Mouse (Mus musculus) intestine, embryonic 14.5 days (tissue): Measurements from ENCODE around the gene Ppp1r10. TPM values are rescaled to one million over a fixed set of nuclear protein-coding genes. Genes with fewer than 3 reads are reported as not detected.

Experiments used
- ATAC-seq: fragments of 200-750 bp; cut with Nextera tagmentation; replicated peaks from 2 replicates; pipeline ENCODE4 v1.8.0; 2017; ENCODE audit warnings: low read depth, moderate number of reproducible peaks, moderate TSS enrichment, moderate library complexity; ENCODE audit not compliant: low FRiP score, low TSS enrichment
- DNase-seq: peaks from one replicate; pipeline ENCODE4 v3.0.0-alpha.2; 2018; ENCODE audit warnings: low spot score
- H3K27ac ChIP-seq: fragments of 300-500 bp; sonication (generic); 2 replicates; pipeline ENCODE4 v1.5.1; 2014; ENCODE audit warnings: low read depth, mild to moderate bottlenecking, control low read depth
- H3K27me3 ChIP-seq: fragments of 300-500 bp; sonication (generic); replicated peaks from 2 replicates; pipeline ENCODE4 v1.6.1; 2014; ENCODE audit warnings: low read length, control low read depth; ENCODE audit not compliant: control insufficient read depth, insufficient read depth
- H3K36me3 ChIP-seq: fragments of 300-500 bp; sonication (generic); 2 replicates; pipeline ENCODE4 v1.6.1; 2014; ENCODE audit warnings: low read length, control low read depth; ENCODE audit not compliant: control insufficient read depth, insufficient read depth
- H3K4me1 ChIP-seq: fragments of 300-500 bp; sonication (generic); replicated peaks from 2 replicates; pipeline ENCODE4 v1.6.1; 2014; ENCODE audit warnings: low read length, control low read depth, mixed read lengths; ENCODE audit not compliant: control insufficient read depth, insufficient read depth
- H3K4me2 ChIP-seq: fragments of 300-500 bp; sonication (generic); 2 replicates; pipeline ENCODE4 v1.6.1; 2014; ENCODE audit warnings: low read length
- H3K4me3 ChIP-seq: fragments of 300-500 bp; sonication (generic); 2 replicates; pipeline ENCODE4 v1.5.1; 2014; ENCODE audit warnings: low read depth, low read length, control low read depth, mixed read lengths
- H3K9ac ChIP-seq: fragments of 300-500 bp; sonication (generic); 2 replicates; pipeline ENCODE4 v1.6.1; 2014; ENCODE audit warnings: mild to moderate bottlenecking, low read length
- H3K9me3 ChIP-seq: fragments of 300-500 bp; sonication (generic); 2 replicates; pipeline ENCODE4 v1.6.1; 2016; ENCODE audit warnings: low read length, control low read depth; ENCODE audit not compliant: control insufficient read depth
- WGBS: fragments of 180-500 bp; shearing (Covaris S2); extraction: QIAGEN DNeasy Blood & Tissue Kit; methylation state at CpG from one replicate; pipeline ENCODE4 v1.1.7; 2014; 5-methylcytosine and 5-hydroxymethylcytosine counted together
- polyA plus RNA-seq: library from polyadenylated mRNA; unstranded; fragments of >200 nt; fragmentation: Nextera tagmentation; extraction: Ambion mirVana; gene quantifications from 2 replicates; pipeline ENCODE4 v1.2.1, GENCODE M21; 2014

The Ppp1r10 gene
- polyA plus RNA-seq, 1 experiment from 2014 or later: 33.8 TPM

DNA sequence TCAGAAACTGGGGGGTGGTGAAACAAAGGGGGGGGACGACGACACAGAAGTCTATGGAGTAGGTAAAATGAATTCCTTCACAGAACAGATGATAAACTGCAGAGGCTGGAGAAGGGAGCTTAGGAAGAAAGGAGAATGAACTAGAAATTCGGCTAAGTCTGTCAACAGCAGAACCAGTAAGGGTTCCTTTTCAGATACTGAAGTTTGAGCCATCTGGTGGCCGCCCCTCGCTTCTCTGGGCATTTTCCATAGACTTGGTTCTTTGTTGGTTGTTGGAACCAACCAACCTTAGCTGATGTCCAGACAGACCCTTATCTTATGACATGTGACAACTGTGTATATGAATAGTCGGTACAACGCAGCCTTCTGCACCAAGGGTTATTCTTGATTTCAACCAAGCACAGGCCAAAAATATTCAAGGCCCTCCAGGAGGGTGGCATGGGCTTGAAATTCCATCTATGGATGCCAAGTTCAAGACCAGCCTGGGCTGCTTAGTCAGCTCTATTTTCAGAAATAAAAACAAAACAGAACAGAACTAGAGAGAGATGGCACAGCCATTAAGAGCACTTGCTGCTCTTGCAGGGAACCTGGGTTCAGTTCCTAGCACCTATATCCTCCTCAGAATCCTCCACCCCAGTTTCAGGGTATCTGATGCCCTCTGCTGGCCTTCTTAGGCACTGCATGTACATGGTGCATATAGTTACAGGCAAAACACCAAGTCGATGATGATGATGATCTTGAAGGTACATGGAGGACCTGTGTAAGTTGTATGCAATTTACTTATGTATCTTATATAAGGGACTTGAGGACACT is 45.1 kb upstream of the Ppp1r10 start:
- H3K36me3 ChIP-seq: peaks cover 28% of the 10 kb centered on the region

DNA sequence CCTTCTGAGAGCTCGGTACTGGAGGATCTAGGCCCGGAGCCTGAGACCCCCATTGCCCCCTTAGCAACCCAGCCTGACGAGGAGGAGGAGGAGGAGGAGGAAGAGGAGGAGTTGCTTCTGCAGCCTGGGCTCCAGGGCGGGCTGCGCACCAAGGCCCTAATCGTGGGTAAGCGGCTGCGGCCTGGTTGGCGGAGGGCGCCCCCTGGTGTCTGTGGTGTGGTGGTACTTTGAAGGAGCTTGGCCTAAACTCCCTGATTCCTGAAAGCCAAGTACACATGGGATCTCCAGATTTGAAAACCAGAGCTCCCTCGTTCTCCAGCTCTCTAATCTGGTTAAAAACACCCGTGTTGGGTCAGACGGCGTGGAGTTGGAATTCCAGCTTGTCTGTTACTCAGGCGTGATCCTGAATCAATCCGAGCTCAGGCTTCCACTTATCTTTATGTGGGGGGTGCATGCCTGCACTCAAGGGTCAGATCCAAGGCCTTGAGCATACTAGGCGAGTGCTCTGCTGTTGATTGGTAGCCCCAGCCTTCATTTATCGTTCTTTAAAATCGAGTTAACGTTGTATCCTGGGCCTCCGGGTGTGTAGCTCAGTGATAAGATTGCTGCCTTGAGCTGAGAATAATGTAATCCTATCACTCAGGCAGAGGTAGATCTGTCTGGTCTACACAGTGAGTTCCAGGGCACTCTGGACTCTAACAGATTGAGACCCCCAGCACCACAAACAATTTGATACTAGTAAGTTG is 42.3 kb upstream of the Ppp1r10 start:
- no peaks in the 10 kb centered on the region for H3K27me3 ChIP-seq
- H3K9ac ChIP-seq: no peak overlapping the region
- H3K4me1 ChIP-seq: peaks cover 25% of the 10 kb centered on the region
- peak overlapping the region; percentile 13; the same call in 1 of the 2 replicates for H3K4me2 ChIP-seq
- ATAC-seq (0 out of 2 replicates have a peak, but pooled peaks have one; percentile 30), DNase-seq (peak; percentile 94)
- no peak overlapping the region for H3K4me3 ChIP-seq
- H3K36me3 ChIP-seq: peaks cover 35% of the 10 kb centered on the region
- H3K9me3 ChIP-seq: 0 out of 2 replicates have a peak, but pooled peaks cover 5% of the 10 kb centered on the region
- H3K27ac ChIP-seq: no peak overlapping the region
- WGBS: 31% methylated on average over 21 of the region's 21 CpGs

More for the DNA sequence above, 45.1 kb upstream of the Ppp1r10 start:
- DNase-seq (no peak), ATAC-seq (no peak)
- WGBS: 72% methylated on average over 8 of the region's 8 CpGs
- Histone ChIP-seq H3K4me1 (peaks cover 44% of the 10 kb centered on the region), H3K9me3 (0 out of 2 replicates have a peak, but pooled peaks cover 5% of the 10 kb centered on the region), H3K27ac (peak overlapping the region; percentile 77), H3K27me3 (no peaks in the 10 kb centered on the region), H3K4me2 (peak overlapping the region; percentile 92), H3K9ac (no peak overlapping the region), H3K4me3 (peak overlapping the region; percentile 68)

DNA sequence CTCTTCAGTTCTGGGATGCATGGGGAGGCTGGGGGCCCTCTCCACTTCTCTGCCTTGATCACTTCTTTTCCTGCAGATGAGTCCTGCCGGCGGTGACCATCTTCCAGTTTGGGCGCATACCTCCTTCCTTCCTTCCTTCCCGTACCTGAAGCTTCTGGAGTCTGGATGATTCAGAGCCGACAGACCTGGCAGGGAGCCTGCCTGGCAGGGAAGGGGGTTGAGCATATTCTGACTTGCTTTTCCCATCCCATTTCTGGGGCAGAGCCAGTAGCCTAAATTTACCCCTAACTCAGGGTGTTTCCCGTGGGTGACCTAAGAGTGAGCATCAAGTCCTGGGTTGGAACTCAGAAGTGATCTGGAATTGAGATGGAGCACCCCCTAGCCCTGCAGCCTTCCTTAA is 41.5 kb upstream of the Ppp1r10 start:
- Histone ChIP-seq H3K4me3 (no peak overlapping the region), H3K4me1 (peaks cover 18% of the 10 kb centered on the region), H3K27me3 (no peaks in the 10 kb centered on the region), H3K36me3 (peaks cover 35% of the 10 kb centered on the region), H3K27ac (no peak overlapping the region), H3K9ac (no peak overlapping the region), H3K9me3 (0 out of 2 replicates have a peak, but pooled peaks cover 5% of the 10 kb centered on the region), H3K4me2 (no peak overlapping the region)
- 94% methylated on average over 6 of the region's 6 CpGs for WGBS
- ATAC-seq: no peak
- no peak for DNase-seq

DNA sequence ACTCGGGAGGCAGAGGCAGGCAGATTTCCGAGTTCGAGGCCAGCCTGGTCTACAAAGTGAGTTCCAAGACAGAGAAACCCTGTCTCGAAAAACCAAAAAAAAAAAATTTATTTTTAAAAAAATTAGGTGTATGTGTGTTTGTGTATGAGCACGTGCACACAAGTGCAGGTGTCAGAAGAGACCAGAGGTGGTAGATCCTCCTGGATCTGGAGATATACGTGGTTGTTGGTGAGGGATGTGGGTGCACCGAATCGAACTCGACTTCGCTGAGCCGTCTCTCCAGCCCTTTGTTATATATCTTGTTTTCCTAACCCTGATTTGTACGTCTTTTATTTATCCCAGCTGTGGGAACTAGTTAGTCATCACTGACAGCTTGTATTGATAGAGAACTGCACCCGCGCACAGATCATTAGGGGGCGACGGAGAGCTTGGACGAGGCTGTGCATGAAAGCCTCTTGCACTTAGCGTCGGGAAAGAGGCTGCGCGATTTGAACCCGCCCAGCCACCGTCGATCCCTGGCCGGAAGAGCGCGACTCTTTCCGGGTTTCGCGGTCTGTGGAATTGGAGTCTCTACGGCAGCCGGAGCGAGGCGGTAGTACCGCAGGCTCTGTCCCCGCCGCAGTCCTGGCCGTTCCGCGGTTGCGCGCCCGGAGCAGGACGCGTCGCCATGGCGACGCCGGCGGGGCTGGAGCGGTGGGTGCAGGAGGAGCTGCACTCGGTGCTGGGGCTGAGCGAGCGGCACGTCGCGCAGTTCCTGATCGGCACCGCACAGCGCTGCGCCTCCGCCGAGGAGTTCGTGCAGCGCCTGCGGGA is 36.8 kb upstream of the Ppp1r10 start, which contains the start of gene Dhx16:
TSS of gene Dhx16 (plus strand) at position 575 of the 813 bp plus-strand sequence.
- Histone ChIP-seq H3K27ac (no peak within 1 kb of the TSS), H3K9me3 (no peaks in the 10 kb centered on the region), H3K9ac (peak within 1 kb of the TSS; percentile 80), H3K4me1 (peaks cover 5% of the 10 kb centered on the region), H3K27me3 (no peaks in the 10 kb centered on the region), H3K4me2 (peak within 1 kb of the TSS; percentile 86), H3K4me3 (peak within 1 kb of the TSS; percentile 76), H3K36me3 (peaks cover 54% of the 10 kb centered on the region)
- WGBS: 6% methylated on average over 65 of the region's 66 CpGs
- DNase-seq (peak; percentile 94), ATAC-seq (peak; percentile 90)

DNA sequence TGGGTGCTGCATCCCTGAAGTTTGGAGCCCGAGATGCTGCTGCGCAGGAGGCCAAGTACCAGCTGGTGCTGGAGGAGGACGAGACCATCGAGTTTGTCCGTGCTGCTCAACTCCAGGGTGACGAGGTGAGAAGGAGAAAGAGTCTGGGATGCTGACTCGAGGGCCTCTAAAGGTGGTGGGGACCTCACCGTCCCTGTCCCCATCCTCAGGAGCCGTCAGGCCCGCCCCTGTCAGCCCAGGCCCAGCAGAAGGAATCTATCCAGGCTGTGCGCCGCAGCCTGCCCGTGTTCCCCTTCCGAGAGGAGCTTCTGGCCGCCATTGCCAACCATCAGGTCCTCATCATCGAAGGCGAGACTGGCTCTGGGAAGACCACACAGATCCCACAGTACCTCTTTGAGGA is 33.3 kb upstream of the Ppp1r10 start:
- Histone ChIP-seq H3K9ac (no peak overlapping the region), H3K4me2 (no peak overlapping the region), H3K4me3 (no peak overlapping the region), H3K27ac (no peak overlapping the region), H3K27me3 (no peaks in the 10 kb centered on the region), H3K9me3 (no peaks in the 10 kb centered on the region), H3K4me1 (peaks cover 5% of the 10 kb centered on the region), H3K36me3 (peaks cover 65% of the 10 kb centered on the region)
- no peak for ATAC-seq
- WGBS: 91% methylated on average over 17 of the region's 17 CpGs
- DNase-seq: no peak

DNA sequence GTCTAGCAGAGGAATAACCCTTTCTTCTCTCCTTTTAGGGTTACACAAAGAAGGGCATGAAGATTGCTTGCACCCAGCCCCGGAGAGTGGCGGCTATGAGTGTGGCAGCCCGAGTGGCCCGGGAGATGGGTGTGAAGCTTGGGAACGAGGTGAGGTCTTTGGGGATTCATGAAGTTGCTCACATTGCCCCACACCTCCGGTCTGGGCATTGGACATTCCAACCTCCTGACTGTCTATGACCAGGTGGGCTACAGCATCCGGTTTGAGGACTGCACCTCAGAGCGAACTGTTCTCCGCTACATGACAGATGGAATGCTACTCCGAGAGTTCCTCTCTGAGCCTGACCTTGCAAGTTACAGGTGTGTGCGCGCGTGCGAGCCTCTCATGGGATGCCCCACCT is 32.5 kb upstream of the Ppp1r10 start:
- DNase-seq: no peak
- no peak overlapping the region for H3K4me2 ChIP-seq
- no peak overlapping the region for H3K9ac ChIP-seq
- 95% methylated on average over 14 of the region's 14 CpGs for WGBS
- no peak overlapping the region for H3K4me3 ChIP-seq
- peaks cover 5% of the 10 kb centered on the region for H3K4me1 ChIP-seq
- no peak overlapping the region for H3K27ac ChIP-seq
- ATAC-seq: no peak
- peaks cover 74% of the 10 kb centered on the region for H3K36me3 ChIP-seq
- H3K27me3 ChIP-seq: no peaks in the 10 kb centered on the region
- H3K9me3 ChIP-seq: no peaks in the 10 kb centered on the region

DNA sequence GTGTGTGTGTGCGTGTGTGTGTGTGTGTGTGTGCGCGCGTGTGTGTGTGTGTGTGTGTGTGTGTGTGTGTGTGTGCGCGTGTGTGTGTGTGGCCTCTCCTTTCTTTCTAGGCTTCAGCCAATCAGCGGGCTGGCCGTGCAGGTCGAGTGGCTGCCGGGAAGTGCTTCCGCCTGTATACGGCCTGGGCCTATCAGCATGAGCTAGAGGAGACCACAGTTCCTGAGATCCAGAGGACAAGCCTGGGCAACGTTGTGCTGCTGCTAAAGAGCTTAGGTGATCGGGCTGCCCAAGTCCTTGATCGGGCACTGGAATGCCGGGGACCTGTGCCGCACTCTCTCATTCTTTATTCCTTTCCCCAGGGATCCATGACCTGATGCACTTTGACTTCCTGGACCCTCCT is 28.5 kb upstream of the Ppp1r10 start:
- Histone ChIP-seq H3K4me3 (no peak overlapping the region), H3K9ac (no peak overlapping the region), H3K4me2 (no peak overlapping the region), H3K27ac (no peak overlapping the region), H3K27me3 (no peaks in the 10 kb centered on the region), H3K4me1 (no peaks in the 10 kb centered on the region), H3K9me3 (no peaks in the 10 kb centered on the region), H3K36me3 (peaks cover 96% of the 10 kb centered on the region)
- 83% methylated on average over 15 of the region's 17 CpGs for WGBS
- ATAC-seq (no peak), DNase-seq (no peak)
